Mouse (Mus musculus) urinary bladder, postnatal 36 days (tissue): ENCODE measurements at regions not wholly inside any gene's neighbourhood (a gene's known extent, or its start where the extent isn't known, plus 50 kb on each side); places are given as distances from the start of the nearest gene placed in this dataset.
"Not testable (repeated sequence)": the region's sequence is repeated elsewhere in the genome, so short reads cannot be mapped to it uniquely, and the experiment has no call there.

ENCODE experiments used
- DNase-seq, 2 experiments: peaks; one replicate each; pipeline ENCODE4 v3.0.0; 2022; ENCODE audit warnings: low spot score in 2 of 2, mixed read lengths in 1 of 2

DNA sequence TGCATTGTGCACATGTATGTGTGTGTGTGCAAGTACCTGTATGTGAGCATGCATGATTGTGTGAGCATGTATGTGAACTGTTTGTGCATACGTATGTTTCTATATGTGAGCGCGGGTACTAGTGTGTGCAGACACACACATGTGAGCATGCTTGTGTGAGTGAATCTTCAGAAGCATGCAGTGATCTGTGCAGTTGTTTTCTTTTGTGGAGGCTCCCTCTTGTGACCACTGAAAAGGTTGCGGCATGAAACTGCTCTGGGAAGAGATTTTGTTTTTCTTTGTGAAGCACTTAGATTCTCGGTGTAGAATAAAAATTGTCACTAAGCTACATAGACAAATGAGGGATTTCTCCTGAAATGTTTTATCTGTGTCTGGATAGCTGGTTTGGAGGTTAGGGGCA, 189.2 kb upstream of the Rapgef5 start:
- DNase-seq: not testable (repeated sequence)

DNA sequence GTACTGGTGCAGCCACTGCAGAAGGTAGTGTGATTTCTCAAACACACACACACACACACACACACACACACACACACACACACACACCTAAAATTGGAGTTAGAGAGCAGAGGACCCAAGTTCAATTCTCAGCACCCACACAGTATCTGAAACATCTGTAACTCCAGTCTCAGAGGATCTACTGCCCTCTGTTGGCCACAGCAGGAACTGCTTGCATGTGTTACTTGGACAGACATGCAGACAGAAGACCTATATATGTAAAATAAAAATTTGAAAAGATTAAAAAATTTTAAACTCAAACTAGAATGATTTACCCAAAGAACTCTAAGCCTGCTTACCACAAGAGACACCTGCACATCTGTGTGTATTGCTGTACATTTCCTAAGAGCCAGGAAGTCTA, 185.9 kb upstream of the Rapgef5 start:
- DNase-seq: no peak

DNA sequence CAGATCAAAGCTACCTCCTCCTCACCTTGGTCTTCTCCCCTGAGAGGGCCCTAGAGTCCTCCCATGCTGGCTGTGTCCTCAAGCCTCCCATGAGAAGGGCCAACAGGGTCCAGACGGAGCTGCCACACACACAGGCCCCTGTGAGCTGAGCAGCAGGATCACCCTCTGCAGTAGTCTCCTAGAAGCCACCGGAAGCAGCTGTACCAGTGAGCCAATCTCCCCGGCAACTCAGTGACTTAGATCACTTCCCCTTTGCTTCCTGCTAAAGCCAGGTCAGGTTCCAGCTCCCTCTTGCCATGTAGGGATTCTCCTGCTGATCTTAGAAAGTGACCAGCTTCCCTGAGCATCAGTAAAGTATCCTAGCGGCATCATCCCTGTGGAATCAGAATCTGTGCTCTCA, 179.4 kb upstream of the Rapgef5 start:
- DNase-seq: no peak

DNA sequence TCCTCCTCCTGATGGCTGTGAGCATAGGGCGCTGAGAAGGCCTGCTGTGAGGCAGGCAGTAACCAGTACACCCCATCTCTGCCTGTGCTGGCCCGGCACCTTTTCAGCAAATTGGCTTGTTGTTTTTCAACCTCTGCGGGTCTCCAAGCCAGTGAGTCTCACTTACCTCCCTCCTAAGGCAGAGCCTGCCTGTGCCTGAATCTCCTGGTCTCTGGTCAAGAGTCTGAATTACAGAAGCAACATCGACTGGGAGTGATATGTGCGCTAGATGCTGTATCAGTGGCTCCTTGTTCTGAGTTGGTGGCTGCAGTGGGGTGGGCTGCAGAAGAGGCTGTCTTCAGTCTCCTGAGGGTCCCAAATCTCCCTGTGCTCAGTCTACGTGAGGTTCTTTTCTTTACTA, 174.0 kb upstream of the Rapgef5 start:
- no peak for DNase-seq

DNA sequence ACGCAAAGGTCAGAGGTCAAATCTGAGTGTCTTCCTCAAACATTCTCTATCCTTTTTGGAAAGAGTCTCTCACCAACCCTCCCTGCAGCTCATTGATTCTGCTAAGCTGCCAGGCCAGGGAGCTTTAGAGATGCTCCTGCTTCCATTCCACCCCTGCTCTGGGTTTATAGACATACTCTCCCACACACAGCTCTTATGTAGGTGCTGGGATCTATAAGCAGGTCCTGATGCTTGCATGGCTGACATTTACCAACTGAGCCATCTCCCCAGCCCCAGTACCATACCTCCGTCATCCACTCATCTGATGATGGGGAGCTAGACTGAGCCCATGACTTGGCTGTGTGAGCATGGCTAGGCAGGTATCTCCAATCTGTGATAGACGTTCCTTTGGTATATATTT, 173.2 kb upstream of the Rapgef5 start:
- DNase-seq: no peak

DNA sequence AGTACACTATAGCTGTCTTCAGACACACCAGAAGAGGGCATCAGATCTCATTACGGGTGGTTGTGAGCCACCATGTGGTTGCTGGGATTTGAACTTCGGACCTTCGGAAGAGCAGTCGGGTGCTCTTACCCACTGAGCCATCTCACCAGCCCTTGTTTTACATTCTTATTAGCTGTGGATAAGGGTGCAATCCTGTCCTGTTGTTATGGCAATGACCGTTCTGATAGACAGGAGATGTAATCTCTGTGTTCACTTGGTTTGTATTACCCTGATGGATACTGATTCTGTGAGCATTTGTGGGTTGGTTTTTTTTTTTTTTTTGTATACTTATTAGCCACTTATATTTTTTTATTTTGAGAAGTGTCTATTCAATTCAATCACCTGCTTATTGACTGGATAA, 172.7 kb upstream of the Rapgef5 start:
- not testable (repeated sequence) for DNase-seq

DNA sequence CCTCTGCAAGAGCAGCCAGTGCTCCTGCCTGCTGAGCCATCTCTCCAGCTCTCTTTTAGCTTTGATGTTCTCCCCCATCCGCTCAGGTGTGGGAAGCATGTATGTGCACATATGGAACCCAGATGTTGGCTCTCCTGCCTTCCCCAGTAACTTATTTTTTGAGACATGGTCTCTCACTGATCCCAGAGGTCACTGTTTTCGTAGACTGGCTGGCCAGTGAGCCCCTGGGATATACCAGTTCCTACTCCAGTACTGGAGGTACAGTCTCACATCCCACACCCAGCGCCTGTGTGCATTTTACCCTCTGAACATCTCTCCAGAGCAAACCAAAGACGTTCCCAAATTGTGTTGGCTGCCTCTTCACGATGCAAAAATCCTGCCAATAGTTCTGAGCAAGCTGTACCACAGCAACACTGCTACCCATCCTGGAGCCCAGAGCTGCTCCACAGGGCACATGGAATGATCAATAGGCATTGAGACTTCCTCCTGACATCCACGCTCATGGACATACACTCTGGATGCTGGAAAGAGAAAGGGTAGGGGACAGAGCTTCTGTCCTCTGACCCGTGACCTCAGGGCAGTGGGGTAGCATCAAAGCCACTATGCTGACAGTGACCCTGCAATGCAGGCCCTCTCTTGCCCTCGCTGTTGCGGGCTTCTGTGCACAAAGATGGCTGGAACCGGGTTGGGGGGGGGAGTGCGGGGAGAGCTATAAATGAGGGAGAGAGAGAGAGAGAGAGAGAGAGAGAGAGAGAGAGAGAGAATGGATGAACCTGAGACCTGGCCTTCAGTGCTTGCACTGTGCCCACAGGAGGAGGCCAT, 171.8 kb upstream of the Rapgef5 start:
- no peak for DNase-seq

DNA sequence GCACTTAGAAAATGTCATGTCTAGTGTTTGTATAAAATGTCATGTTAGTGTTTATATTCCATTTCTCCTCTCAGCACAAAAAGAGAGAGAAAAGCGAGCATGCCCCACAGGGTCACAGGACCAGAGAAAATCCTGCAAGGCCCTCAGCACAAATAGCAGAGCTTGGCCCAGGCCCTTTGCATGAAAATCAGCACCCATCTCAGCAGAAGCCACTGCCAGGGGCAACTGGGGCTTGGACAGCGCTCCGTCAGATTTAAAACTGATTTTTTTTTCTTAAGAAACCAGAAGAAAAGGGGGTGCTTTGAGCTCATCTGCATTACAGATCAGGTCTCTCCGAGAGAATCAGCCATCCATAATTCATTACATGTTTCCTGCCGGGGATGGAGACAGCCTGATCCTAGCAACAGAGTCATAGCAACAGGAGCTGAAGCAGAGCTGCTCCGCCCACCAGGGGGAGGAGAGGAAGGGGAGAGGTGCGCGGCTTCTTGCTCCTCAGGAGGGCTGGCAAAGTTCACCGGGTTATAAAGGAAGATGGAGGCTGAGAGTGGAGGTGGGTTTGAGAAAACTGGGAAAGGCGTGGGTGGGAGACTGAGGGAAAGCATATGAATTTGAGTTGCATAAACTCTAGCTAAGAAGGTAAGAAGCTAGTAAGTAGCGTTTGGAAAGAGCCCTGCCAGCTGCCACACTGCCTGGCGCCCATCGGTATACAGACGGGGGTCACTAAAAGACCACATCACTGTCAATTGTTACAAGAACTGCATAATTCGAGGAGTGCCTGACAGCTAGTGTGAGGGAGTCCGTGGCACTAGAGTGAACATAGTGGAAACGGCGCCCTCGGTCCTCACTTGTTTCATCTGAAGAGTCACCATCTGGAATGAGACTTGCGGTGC, 170.9 kb upstream of the Rapgef5 start:
- no peak for DNase-seq

DNA sequence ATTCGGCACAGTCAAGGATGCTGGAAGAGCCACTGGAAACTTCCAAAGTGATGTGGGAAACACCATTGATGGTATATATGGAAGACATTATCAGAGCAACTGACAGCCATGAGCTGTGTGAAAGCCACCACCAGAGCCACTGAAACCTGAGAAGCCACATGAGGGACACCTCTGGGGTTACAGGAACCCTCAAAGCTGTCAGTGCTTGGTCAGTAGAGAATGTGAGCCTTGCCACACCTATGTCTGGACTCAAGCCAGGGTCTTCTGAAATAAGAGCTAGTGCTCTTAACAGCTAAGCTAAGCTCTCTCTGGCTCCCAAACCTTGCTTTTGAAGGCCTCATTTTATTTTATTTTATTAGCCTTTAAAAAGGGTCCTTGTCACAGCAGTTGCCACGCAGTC, 170.2 kb upstream of the Rapgef5 start:
- DNase-seq: no peak

DNA sequence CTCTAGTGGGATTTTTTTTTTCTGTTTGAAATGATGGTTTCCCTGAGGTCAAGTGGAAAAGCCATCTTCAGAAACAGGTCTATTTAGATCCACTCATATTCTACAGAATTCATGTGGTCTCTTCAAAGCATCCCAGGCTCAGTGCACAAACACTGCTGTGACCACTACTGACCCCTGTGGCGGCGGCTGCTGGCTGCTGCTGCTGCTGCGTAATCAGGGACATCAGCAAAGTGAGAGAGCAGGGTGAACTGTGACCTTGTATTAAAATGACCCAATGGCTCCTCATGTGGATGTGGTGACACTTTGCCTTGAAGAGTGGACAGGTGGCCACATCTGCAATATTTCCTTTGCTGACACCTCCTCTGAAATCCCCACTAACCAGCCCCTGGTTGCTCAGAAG, 169.1 kb upstream of the Rapgef5 start:
- DNase-seq: no peak

DNA sequence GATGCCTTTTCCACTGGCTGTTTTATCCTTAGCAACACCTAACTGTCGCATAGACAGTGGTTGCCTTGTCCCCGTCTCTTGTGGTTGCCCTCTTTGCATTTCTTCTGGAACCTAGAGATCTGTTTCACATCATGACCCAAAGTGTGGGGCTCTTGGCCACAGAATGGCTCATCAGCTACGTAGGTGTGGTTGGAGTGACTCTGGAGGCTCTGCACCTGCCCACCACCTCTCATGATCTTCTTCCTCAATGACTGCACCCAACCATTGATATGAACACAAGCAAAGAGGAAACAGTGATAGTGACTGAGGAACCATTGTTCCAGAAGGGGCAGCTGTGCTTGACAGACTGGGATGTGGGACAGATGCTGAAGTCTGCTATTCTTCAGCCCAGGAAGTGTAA, 167.8 kb upstream of the Rapgef5 start:
- DNase-seq: no peak

DNA sequence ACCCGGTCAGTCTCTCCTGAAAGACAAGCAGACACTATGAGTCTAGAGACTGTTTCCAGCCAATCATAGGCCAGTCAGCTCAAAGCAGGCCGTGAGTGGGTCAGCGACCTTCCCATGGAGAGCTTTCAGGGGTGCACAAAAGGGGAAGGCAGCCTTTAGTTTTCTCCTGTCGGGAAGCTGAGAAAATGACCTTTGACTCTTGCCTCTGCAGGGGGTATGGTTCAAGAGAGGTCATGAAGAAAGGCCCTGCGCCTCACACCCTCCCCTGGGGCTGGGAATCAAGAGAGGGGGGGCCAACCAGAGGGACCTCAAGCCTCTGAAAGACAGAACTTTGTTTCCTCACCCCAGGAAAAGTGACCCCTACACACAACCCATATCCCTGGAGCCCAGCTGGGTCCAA, 164.4 kb upstream of the Rapgef5 start:
- DNase-seq: no peak

DNA sequence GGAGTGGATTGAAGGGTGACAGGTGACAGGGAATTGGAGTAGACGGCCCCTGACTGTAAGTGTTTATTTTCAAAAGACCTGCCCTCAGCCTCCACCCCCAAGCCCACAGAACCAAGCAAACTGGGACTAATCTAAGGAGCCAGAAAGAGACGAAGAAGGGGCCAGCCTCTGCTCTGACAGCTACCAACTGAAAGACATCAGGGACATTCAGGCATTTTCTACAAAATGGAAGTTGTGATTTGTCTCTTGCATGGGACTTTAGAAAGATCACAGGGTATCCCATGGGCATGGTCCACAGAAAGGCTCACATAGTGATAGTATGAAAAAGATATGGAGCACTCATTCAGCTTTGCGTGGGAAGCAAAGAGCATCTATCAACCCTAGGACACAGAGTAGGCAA, 163.8 kb upstream of the Rapgef5 start:
- DNase-seq: no peak

DNA sequence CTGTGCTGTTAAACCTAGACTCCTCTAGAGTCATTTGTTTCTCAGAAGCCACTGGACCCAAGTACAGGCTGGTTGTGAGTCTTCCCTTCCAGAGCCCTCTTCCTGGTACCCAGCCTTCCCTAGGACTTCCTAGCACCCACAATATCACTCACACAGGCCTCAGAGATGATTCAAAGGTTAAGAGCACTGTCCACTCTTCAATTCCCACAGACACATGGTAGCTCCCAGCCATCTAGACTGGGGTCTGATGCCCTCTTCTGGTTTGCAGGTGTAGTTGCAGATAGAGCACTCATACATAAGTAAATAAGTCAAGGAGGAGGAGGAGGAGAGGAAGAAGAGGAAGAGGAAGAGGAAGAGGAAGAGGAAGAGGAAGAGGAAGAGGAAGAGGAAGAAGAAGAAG, 163.3 kb upstream of the Rapgef5 start:
- no peak for DNase-seq

DNA sequence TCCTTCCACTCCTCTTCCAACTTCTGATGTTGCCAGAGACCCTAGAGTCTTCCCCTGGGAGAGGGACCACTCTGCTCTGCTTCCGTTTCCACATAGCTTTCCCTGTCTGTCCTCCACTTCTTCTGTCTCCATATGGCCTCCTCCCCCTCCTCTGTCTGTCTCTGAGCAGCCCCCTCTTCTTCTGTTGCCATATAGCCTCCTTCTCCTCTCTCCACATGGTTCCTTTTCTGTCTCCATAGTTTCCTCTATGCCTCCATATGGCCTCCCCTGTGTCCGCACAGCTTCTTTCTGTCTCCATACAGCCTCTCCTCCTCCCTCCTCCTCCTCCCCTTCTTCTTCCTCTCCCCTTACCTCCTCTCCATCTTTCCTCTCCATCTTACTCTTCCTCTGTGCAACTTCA, 158.5 kb upstream of the Rapgef5 start:
- DNase-seq: no peak

DNA sequence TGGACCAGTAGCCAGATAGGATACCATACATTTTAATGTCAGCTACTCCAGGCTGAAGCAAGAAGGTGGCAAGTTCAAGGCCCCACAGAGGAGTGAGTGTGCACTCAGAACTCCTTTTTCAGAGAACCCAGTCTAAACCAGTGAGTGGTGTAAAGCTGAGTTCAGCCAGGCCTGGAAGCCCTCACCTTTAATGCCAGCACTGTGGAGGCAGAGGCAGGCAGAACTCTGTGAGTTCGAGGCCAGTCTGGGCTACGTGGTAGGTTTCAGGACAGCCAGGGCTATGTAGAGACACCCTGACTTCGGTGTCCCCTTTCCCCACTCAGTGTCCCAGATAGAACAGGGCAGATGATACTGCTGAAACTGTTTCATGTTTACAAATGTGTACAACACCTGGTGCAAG, 157.4 kb upstream of the Rapgef5 start:
- DNase-seq: no peak

DNA sequence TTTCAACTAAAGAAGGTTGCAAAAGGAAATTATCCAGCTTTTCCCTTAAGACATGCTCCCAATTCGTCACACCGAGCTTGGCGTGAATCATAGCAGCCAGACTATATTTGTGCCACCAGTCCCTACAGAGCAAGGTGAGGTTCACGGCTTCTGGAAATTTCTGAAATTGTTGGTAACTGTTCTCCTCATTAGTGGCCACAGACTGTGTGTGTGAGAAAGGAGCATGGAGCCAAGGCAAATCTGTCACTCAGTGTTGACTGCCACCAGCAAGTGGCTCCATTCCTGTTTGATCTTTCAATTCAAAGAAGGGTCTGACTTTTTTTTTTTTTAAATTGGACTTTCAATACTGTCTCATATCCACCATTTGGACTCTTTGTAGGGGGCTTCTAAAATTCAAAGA, 156.1 kb upstream of the Rapgef5 start:
- no peak for DNase-seq

DNA sequence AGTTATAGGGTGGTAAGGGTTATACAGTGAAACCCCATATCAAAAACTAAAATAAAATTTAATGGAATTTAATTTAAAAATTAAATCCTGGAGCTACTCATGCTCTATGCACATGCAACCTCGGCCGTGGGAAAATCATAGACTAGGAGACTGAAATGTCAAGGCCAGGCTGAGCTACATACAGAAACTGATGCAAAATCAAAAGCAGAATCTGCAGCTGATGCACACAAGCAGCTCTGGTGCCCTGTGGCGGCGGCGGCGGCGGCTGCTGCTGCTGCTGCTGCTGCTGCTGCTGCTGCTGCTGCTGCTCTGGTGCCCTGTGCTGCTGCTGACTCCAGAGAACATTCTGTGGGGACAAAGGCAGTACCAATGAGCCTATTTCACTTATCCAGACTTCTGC, 154.5 kb upstream of the Rapgef5 start:
- no peak for DNase-seq

DNA sequence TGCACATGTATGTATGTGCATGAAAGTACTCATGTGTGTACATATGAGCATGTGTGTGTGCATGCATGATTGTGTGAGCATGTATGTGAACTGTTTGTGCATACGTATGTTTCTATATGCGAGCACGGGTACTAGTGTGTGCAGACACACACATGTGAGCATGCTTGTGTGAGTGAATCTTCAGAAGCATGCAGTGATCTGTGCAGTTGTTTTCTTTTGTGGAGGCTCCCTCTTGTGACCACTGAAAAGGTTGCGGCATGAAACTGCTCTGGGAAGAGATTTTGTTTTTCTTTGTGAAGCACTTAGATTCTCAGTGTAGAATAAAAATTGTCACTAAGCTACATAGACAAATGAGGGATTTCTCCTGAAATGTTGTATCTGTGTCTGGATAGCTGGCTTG, 152.8 kb upstream of the Rapgef5 start:
- DNase-seq: not testable (repeated sequence)

DNA sequence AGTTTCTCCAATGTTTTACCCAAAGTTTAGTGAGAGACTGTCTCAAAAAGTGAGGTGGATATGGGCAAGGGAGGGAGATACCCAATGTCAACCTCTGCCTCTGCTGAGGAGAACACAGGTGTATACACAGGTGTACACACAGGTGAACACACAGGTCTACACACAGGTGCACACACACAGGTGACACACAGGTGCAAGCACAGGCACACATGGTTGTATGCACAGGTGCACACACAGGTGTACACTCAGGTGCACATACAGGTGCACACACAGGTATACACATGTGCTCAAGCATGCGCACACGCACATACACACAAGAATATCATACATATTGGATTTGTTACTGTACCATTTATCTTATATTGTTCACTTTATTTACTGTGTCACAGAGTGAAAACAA, 151.1 kb upstream of the Rapgef5 start:
- DNase-seq: no peak

DNA sequence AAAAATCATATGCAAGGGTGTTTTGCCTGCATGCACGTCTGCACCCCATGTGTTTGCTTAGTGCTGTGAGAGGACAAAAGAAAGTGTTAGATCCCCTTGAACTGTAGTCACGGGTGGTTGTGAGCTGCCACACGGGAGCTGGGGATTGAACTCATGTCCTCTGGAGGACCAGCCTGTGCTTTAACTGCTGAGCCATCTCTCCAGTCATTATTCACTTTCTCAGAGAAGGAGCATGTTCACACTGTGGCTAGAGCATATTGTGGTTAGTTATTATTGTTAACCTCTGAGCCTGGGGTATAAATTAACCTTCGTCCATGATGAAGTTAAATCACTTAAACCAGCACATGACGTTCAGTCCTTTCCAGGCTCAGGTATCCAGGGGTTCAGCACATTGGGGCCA, 150.4 kb upstream of the Rapgef5 start:
- DNase-seq: no peak

DNA sequence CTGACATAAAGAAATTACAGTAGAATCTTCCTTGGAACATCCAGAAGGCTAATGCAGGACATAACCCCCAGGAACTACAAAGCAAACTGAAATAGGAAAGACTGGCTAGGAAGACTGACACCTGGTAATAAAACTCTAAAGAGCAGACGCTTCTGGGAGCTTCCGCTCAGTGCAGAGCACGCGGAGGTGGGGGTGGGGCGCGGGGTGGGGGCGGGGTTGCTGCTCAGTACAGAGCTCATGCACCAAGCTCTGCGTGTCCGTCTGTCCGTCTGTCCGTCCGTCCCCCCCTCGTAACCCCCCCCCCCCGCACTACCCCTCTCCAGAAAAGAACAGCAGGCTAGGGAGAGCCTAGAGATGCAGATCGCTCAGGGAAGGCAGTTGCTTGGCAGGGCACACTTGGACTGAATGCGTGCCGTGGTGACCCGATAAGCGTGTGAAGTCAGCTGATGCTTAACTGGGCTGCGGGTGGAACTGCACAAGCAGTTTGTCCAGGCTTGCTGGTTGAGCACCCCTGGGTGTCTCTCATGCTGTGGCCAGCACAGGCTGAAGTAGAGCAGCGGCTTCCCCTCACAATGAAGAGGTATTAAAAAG, 137.9 kb upstream of the Rapgef5 start:
- no peak for DNase-seq
